Mouse (Mus musculus) lung, embryonic 15.5 days (tissue): ENCODE results near the gene Slc35b2. TPM values are rescaled to one million over a fixed set of nuclear protein-coding genes. Genes with fewer than 3 reads are reported as not detected.
A peak's percentile ranks its signal among the peaks of the same experiment; 100 is the strongest.

Source experiments
- ATAC-seq: fragments of 200-750 bp; cut with Nextera tagmentation; 2 replicates; pipeline ENCODE4 v1.8.0; 2017; ENCODE audit warnings: moderate number of reproducible peaks, borderline replicate concordance; ENCODE audit not compliant: low FRiP score, low TSS enrichment; ENCODE audit errors: extremely low read depth
- H3K27ac ChIP-seq: fragments of 300-500 bp; sonication (generic); 2 replicates; pipeline ENCODE4 v1.5.1; 2015; ENCODE audit warnings: moderate library complexity, mild to moderate bottlenecking, inconsistent platforms
- H3K27me3 ChIP-seq: fragments of 300-500 bp; sonication (generic); 2 replicates; pipeline ENCODE4 v1.6.1; 2015; ENCODE audit warnings: inconsistent platforms
- H3K36me3 ChIP-seq: fragments of 300-500 bp; sonication (generic); 2 replicates; pipeline ENCODE4 v1.6.1; 2015; ENCODE audit warnings: inconsistent platforms
- H3K4me1 ChIP-seq: fragments of 300-500 bp; sonication (generic); 2 replicates; pipeline ENCODE4 v1.6.1; 2015; ENCODE audit warnings: inconsistent platforms
- H3K4me2 ChIP-seq: fragments of 300-500 bp; sonication (generic); 2 replicates; pipeline ENCODE4 v1.6.1; 2015; ENCODE audit warnings: inconsistent platforms, mild to moderate bottlenecking, moderate library complexity
- H3K4me3 ChIP-seq: fragments of 300-500 bp; sonication (generic); 2 replicates; pipeline ENCODE4 v1.5.1; 2015; ENCODE audit warnings: mild to moderate bottlenecking, inconsistent platforms
- H3K9ac ChIP-seq: fragments of 300-500 bp; sonication (generic); 2 replicates; pipeline ENCODE4 v1.6.1; 2015; ENCODE audit warnings: inconsistent platforms
- H3K9me3 ChIP-seq: fragments of 300-500 bp; sonication (generic); 2 replicates; pipeline ENCODE4 v1.6.1; 2016; ENCODE audit warnings: inconsistent platforms
- WGBS: fragments of 180-500 bp; shearing (Covaris S2); methylation state at CpG from one replicate; pipeline ENCODE4 v1.1.7; 2015; 5-methylcytosine and 5-hydroxymethylcytosine counted together
- polyA plus RNA-seq: library from polyadenylated mRNA; unstranded; fragments of >200 nt; fragmentation: Nextera tagmentation; extraction: Ambion mirVana; gene quantifications from 2 replicates; pipeline ENCODE4 v1.2.1, GENCODE M21; 2015

Slc35b2 gene
- polyA plus RNA-seq, 1 experiment from 2014 or later: 141 TPM

DNA sequence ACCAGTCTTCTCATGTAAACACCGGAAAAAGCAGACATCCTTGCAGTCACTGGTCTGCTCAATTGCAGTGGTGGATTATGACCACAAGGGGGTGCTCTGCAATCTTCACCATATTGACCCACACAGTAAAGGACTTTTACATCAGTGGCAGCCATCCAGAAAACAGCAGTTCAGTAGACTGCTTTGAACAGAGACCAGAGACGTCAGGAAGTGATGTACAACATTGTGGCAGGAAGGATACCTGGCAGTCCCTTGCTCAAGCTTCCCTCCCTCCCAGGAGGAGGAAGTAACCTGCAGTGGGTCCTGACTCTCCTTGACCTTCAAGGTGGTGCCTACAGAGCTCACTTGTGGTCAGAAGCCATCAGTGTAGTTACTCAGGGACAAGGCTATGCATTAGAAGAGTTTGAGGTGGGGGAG lies 17.9 kb downstream of the Slc35b2 start:
- 3% methylated on average over 2 of the region's 2 CpGs for WGBS
- Histone ChIP-seq H3K4me1 (peaks cover 41% of the 10 kb centered on the region), H3K4me3 (no peak overlapping the region), H3K27ac (peak overlapping the region; percentile 61; the same call in 1 of the 2 replicates), H3K27me3 (no peaks in the 10 kb centered on the region), H3K9me3 (no peaks in the 10 kb centered on the region), H3K4me2 (0 out of 2 replicates have a peak overlapping the region, but pooled peaks have one; percentile 21), H3K9ac (no peak overlapping the region), H3K36me3 (peaks cover 3% of the 10 kb centered on the region; the same call in 1 of the 2 replicates)
- ATAC-seq: 0 out of 2 replicates have a peak, but pooled peaks have one; percentile 7

DNA sequence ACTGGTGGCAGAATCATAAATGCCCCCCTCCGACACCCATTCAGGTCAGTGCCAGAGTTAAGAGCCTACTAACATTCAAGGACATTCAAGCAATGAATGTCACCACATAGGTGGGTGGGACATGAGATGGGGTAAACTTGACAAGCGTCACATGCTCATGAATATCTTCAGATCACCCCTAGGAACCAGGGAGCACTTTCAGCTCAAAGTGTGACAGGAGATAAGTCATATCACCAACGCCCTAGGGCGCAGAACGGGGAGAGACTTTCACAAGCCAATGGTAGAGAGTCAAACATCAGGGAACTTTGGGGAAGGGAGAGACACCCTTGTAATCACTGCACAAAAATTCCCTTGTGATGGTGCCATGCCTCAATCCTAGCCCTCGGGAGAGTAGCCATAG lies 18.5 kb downstream of the Slc35b2 start:
- H3K4me1 ChIP-seq: peaks cover 41% of the 10 kb centered on the region
- no peak overlapping the region for H3K9ac ChIP-seq
- ATAC-seq: no peak
- H3K9me3 ChIP-seq: no peaks in the 10 kb centered on the region
- WGBS: 90% methylated on average over 6 of the region's 6 CpGs
- H3K36me3 ChIP-seq: peaks cover 9% of the 10 kb centered on the region; the same call in 1 of the 2 replicates
- H3K27ac ChIP-seq: no peak overlapping the region
- H3K4me2 ChIP-seq: no peak overlapping the region
- H3K4me3 ChIP-seq: no peak overlapping the region
- no peaks in the 10 kb centered on the region for H3K27me3 ChIP-seq

DNA sequence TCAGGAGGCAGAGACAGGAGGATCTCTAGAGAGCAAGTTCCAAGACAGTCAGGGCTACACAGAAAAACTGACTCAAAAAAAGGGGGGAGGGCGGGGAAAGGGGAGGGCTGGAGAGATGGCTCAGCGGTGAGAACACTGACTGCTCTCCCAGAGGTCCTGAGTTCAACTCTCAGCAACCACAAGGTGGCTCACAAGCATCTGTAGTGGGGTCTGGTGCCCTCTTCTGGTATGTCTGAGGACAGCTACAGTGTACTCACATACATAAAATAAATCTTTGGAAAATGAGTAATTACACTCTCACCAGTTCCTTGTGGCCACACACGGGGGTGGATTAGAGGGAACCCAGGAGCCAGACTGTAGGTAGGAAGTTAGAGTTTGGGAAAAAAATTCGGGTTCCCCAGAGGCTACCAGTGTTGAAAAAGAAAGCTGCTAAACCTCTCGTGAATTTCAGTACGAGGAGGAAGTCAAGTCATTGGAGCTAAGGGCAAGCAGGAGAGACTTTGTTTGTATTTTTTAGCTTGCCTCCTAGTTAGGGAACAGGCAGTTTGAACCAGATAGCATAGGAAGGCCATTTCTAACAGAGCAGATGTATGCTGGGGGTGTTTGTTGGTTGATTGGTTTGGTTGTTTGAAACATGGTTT lies 19.2 kb downstream of the Slc35b2 start:
- H3K4me2 ChIP-seq: no peak overlapping the region
- H3K36me3 ChIP-seq: peaks cover 10% of the 10 kb centered on the region; the same call in 1 of the 2 replicates
- no peaks in the 10 kb centered on the region for H3K9me3 ChIP-seq
- no peak overlapping the region for H3K4me3 ChIP-seq
- peaks cover 41% of the 10 kb centered on the region for H3K4me1 ChIP-seq
- WGBS: 64% methylated on average over 6 of the region's 6 CpGs
- no peak overlapping the region for H3K9ac ChIP-seq
- no peak overlapping the region for H3K27ac ChIP-seq
- no peaks in the 10 kb centered on the region for H3K27me3 ChIP-seq
- ATAC-seq: no peak

GRCm38 (mm10) chr17:45584096-45584896 lies 20.6 kb downstream of the Slc35b2 start:
- Histone ChIP-seq H3K27me3 (no peaks in the 10 kb centered on the region), H3K9ac (no peak overlapping the region), H3K4me3 (no peak overlapping the region), H3K9me3 (no peaks in the 10 kb centered on the region), H3K27ac (peak overlapping the region; percentile 84), H3K36me3 (peaks cover 18% of the 10 kb centered on the region; the same call in 1 of the 2 replicates), H3K4me2 (peak overlapping the region; percentile 15), H3K4me1 (peaks cover 36% of the 10 kb centered on the region)
- peak; percentile 69 for ATAC-seq
- 30% methylated on average over 12 of the region's 12 CpGs for WGBS

DNA sequence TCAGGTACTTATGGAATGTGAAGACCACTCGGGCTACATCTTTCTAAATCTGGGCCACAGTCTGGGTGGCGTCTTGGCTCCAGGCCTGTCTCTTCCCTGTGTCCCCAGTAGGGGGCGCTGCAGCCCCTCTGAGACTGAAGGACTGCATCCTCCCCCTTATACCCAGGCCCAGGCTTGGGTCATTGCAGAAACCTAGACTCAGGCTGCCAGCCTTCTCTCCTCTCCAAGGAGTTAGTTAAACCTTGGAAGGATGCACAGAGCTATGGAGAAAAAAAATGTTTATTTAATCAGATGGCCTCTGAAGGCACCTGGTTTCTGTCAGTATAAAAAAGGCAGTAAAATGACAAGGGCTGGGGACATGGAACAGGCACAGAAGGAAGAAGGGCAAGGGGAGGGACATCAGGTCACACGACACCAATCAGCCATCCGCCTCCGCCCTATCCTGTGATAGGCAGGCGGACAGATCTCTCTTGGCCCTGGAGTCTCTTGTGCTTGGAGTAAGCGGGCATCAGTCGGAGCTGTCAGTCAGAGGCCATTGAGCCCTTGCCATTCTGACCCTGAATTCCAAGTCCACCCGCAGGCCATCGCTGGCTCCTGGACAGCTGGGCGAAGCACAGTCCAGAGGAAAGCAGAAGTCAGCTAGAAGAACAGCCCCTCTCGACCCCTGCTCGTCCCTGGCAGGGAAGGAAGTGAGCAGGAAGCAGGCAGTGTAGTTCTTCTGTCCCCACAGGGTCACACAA lies 21.4 kb downstream of the Slc35b2 start:
- H3K9ac ChIP-seq: no peak overlapping the region
- H3K4me3 ChIP-seq: no peak overlapping the region
- H3K4me1 ChIP-seq: peaks cover 36% of the 10 kb centered on the region
- WGBS: 28% methylated on average over 14 of the region's 14 CpGs
- H3K27me3 ChIP-seq: no peaks in the 10 kb centered on the region
- H3K4me2 ChIP-seq: peak overlapping the region; percentile 15
- no peaks in the 10 kb centered on the region for H3K9me3 ChIP-seq
- peak; percentile 49 for ATAC-seq
- H3K27ac ChIP-seq: peak overlapping the region; percentile 84
- H3K36me3 ChIP-seq: peaks cover 20% of the 10 kb centered on the region; the same call in 1 of the 2 replicates

DNA sequence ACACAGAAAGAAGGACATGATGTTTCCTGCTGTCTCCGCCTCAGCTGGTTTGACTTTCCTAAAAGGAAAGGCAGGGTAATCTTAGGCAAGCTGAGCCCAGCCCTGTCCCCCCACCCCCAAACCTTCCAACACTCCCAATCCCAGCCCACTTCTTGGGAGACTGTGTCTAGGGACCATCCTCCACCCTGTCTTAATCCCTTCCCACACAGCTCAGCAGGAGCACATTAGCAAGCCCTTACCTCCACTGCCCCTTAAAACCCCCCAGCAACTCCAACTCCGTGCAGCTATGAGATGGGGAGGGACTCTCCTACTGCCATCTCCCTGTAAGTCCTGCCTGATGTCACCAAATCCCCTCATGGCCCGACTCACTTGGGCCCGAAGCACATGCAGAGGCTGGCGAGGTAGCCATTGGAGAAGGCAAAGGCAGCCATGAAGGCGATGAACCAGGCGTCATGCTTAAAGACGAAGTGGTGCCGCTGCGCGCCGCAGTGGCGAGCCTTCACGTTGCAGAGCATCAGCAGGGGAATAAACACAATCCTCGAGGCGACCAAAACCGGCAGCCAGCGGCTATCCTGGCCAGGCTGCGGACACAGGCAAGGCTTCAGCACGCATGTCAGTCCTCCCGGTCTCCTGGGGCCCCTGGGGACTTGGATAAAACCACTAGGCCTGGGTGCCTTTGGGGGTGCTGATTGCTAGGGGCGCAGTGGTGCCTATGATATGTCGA lies 22.2 kb downstream of the Slc35b2 start:
- Histone ChIP-seq H3K27me3 (no peaks in the 10 kb centered on the region), H3K9me3 (no peaks in the 10 kb centered on the region), H3K4me1 (peaks cover 38% of the 10 kb centered on the region), H3K4me2 (no peak overlapping the region), H3K4me3 (no peak overlapping the region), H3K9ac (no peak overlapping the region), H3K27ac (peak overlapping the region; percentile 84), H3K36me3 (peaks cover 20% of the 10 kb centered on the region; the same call in 1 of the 2 replicates)
- no peak for ATAC-seq
- 67% methylated on average over 23 of the region's 23 CpGs for WGBS

DNA sequence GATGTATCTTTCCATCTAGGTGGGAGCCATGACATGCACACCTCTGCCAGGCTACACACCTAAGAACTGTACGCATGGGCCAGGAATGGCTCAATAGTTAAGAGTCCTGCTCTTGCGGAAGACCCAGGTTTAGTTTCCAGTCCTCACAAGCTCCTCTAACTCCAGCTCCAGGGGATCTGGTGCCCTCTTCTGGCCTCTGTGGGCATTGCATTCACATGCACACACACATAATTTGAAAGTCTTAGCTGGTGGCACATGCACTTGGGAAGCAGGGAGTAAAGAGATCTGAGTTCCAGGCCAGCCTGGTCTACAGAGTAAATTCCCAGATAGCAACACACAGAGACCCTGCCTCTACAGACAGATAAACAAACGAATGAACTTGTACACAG lies 22.8 kb downstream of the Slc35b2 start:
- H3K9me3 ChIP-seq: no peaks in the 10 kb centered on the region
- no peak overlapping the region for H3K9ac ChIP-seq
- H3K36me3 ChIP-seq: peaks cover 20% of the 10 kb centered on the region; the same call in 1 of the 2 replicates
- H3K4me3 ChIP-seq: no peak overlapping the region
- H3K4me1 ChIP-seq: peaks cover 37% of the 10 kb centered on the region
- no peaks in the 10 kb centered on the region for H3K27me3 ChIP-seq
- ATAC-seq: no peak
- H3K4me2 ChIP-seq: no peak overlapping the region
- H3K27ac ChIP-seq: no peak overlapping the region
- 99% methylated on average over 3 of the region's 3 CpGs for WGBS

GRCm38 (mm10) chr17:45588370-45588769 lies 24.7 kb downstream of the Slc35b2 start:
- Histone ChIP-seq H3K9ac (no peak overlapping the region), H3K4me1 (peaks cover 52% of the 10 kb centered on the region), H3K36me3 (peaks cover 20% of the 10 kb centered on the region; the same call in 1 of the 2 replicates), H3K4me3 (no peak overlapping the region), H3K4me2 (no peak overlapping the region), H3K27ac (no peak overlapping the region), H3K27me3 (no peaks in the 10 kb centered on the region), H3K9me3 (no peaks in the 10 kb centered on the region)
- ATAC-seq: no peak
- WGBS: 90% methylated on average over 7 of the region's 7 CpGs

DNA sequence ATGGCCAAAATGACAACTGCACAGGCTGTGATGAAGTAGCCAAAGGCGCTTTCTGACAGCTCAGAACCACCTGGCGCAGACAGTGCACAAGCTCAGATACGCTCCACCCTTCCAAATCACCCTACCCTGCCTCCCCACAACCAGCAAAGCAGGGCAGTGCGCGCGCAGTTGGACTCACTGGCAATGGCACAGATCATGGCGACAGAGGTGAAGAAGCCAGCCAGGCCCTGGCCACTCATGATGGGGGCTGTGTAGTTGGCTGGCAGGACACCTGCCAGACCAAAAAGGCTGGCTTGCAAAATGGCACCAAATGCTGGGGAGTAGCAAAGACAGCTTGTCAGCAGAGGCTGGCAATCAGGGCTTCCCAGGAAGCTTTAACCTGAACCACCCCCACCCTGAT lies 25.6 kb downstream of the Slc35b2 start:
- H3K36me3 ChIP-seq: peaks cover 20% of the 10 kb centered on the region; the same call in 1 of the 2 replicates
- WGBS: 100% methylated on average over 7 of the region's 7 CpGs
- H3K27ac ChIP-seq: no peak overlapping the region
- no peak for ATAC-seq
- H3K4me1 ChIP-seq: peaks cover 56% of the 10 kb centered on the region
- no peak overlapping the region for H3K4me2 ChIP-seq
- no peak overlapping the region for H3K4me3 ChIP-seq
- H3K9ac ChIP-seq: no peak overlapping the region
- no peaks in the 10 kb centered on the region for H3K27me3 ChIP-seq
- no peaks in the 10 kb centered on the region for H3K9me3 ChIP-seq

DNA sequence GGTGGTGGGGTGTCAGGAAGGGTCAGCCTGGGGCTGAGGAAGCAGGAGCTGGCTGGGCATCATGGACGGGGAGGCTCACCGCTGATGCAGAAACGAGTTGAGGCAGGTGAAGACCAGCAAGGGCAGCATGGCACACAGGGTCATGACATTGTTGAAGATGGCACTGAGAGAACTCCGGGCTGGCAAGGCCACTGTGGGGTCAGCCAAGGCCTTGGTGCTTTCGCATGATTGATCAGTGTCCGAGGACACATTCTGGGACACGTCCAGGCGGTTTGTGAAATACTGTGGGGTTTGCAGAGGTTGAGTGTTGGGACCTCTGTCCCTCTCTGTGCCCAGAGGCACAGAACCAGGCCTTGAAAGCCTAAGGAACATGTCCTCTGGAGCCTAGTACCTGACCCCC lies 26.2 kb downstream of the Slc35b2 start:
- Histone ChIP-seq H3K27ac (no peak overlapping the region), H3K27me3 (no peaks in the 10 kb centered on the region), H3K4me2 (no peak overlapping the region), H3K9me3 (no peaks in the 10 kb centered on the region), H3K9ac (no peak overlapping the region), H3K36me3 (peaks cover 20% of the 10 kb centered on the region; the same call in 1 of the 2 replicates), H3K4me3 (no peak overlapping the region), H3K4me1 (peaks cover 56% of the 10 kb centered on the region)
- 83% methylated on average over 8 of the region's 8 CpGs for WGBS
- no peak for ATAC-seq

DNA sequence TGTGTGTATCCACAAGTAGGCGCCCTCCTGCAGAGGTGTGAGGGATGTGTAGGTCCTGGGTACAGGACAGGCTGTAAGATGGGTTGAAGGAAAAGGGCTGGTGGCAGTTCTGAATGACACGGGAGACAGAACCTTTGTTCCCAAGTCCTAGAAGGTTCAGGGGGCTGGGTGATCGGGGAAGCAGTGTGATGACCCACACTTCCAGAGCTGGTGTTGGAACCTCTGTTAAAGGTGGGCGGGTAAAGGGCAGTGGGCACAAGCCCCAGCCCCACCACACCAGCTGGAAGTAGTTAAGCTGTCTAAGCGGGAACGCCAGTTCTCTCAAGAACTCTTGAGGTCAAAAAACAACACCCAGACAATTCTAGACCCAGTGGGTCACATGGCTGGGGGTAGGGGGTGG lies 26.7 kb downstream of the Slc35b2 start:
- WGBS: 58% methylated on average over 6 of the region's 6 CpGs
- Histone ChIP-seq H3K36me3 (peaks cover 20% of the 10 kb centered on the region; the same call in 1 of the 2 replicates), H3K9ac (no peak overlapping the region), H3K4me3 (no peak overlapping the region), H3K9me3 (no peaks in the 10 kb centered on the region), H3K4me1 (peaks cover 55% of the 10 kb centered on the region), H3K27me3 (no peaks in the 10 kb centered on the region), H3K4me2 (no peak overlapping the region), H3K27ac (no peak overlapping the region)
- ATAC-seq: no peak
